Comparison of ENCODE assay signal across 17 mouse cellular contexts in genomic region chrX:162413124-162413523, GRCm38 (mm10).
"Had no signal": no experiment of that assay in that cellular context is flagged by ENCODE, and none has a peak within 500 bp of the region (broad histone marks: within the 10 kb centered on the region; RNA-seq: fewer than 3 reads in every experiment).

No protein-coding gene starts in this region.

- H3K27ac ChIP-seq: liver, embryonic 15.5 days; lung, embryonic 15.5 days; macrophage; midbrain, embryonic 13.5 days; midbrain, embryonic 15.5 days; neural tube, embryonic 12.5 days; stomach, embryonic 15.5 days; stomach, postnatal 0 days had no signal

- DNase-seq: liver, postnatal 0 days; lung, adult 2 months; lung, postnatal 14 days; lung, postnatal 36 days; thymus, adult 18-20 months; thymus, postnatal 14 days; thymus, postnatal 36 days had no signal

- ATAC-seq: liver, postnatal 0 days; lung, postnatal 0 days; midbrain, embryonic 13.5 days; midbrain, embryonic 15.5 days had no signal

- H3K4me3 ChIP-seq: liver, embryonic 15.5 days; lung, embryonic 15.5 days; megakaryocyte, embryonic 14.5 days; midbrain, embryonic 13.5 days; midbrain, embryonic 15.5 days; neural tube, embryonic 12.5 days; stomach, embryonic 15.5 days had no signal

- H3K4me1 ChIP-seq: liver, embryonic 15.5 days; lung, embryonic 15.5 days; megakaryocyte, embryonic 14.5 days; midbrain, embryonic 13.5 days; midbrain, embryonic 15.5 days; neural tube, embryonic 12.5 days; stomach, embryonic 15.5 days had no signal
